Comparison of ENCODE assay signal across 7 mouse cellular contexts in genomic region chr10:75666451-75667030, GRCm38 (mm10). TPM values are rescaled to one million over a fixed set of nuclear protein-coding genes. Genes with fewer than 3 reads are reported as not detected.
DNase-seq lines count a peak whose midpoint lies in the region; ATAC-seq and TF ChIP-seq lines count a peak whose summit lies in the region.

No protein-coding gene starts in this region.

- H3K4me2 ChIP-seq in forebrain, embryonic 11.5 days (ENCODE audit: low read depth, low read length, severe bottlenecking) = peak overlapping the region; percentile 100
- peak overlapping the region; percentile 96 for H3K4me2 ChIP-seq in liver, embryonic 15.5 days

- H3K27ac ChIP-seq in liver, adult 2 months (replicated peaks; ENCODE audit: insufficient read depth, low read depth, low read length) = no peak overlapping the region
- no peak overlapping the region for H3K27ac ChIP-seq in forebrain, embryonic 11.5 days (ENCODE audit: low read depth, low read length)
- no peak overlapping the region for H3K27ac ChIP-seq in liver, embryonic 15.5 days (replicated peaks)

- H3K79me2 ChIP-seq in liver, adult 2 months (ENCODE audit: control insufficient read depth, insufficient read depth, low read length) = no peaks in the 10 kb centered on the region

- DNase-seq in liver, adult 2 months (ENCODE audit: extremely low read depth, low read depth, low spot score) = no peak
- no peak for DNase-seq in liver
- DNase-seq in brain, embryonic 14.5 days (ENCODE audit: low read depth) = peak; percentile 53
- DNase-seq in forebrain, embryonic 11.5 days (ENCODE audit: low spot score) = no peak
- DNase-seq in thymus, postnatal 4 days = peak; percentile 46
- DNase-seq in adrenal gland, postnatal 10 days = no peak

- H3K4me1 ChIP-seq in liver, adult 2 months (ENCODE audit: control insufficient read depth, insufficient read depth, low read length) = peaks cover 3% of the 10 kb centered on the region; the same call in 1 of the 2 replicates
- H3K4me1 ChIP-seq in forebrain, embryonic 11.5 days (replicated peaks; ENCODE audit: control insufficient read depth, insufficient read depth, low read length) = peaks cover 12% of the 10 kb centered on the region
- H3K4me1 ChIP-seq in liver, embryonic 15.5 days (replicated peaks) = peaks cover 28% of the 10 kb centered on the region

- no peaks in the 10 kb centered on the region for H3K9me3 ChIP-seq in forebrain, embryonic 11.5 days (ENCODE audit: control insufficient read depth, low read length)
- no peaks in the 10 kb centered on the region for H3K9me3 ChIP-seq in liver, embryonic 15.5 days (replicated peaks)

- TF ChIP-seq CTCF in liver, adult 2 months (IDR thresholded peaks at IDR 0.05; ENCODE audit: low read depth, low read length) = no peak
- TF ChIP-seq CTCF in brain, embryonic 14.5 days (IDR thresholded peaks at IDR 0.05; ENCODE audit: borderline replicate concordance, extremely low read depth, insufficient read depth, insufficient read length) = no peak

- 0 out of 2 replicates have a peak, but pooled peaks have one; percentile 28 for ATAC-seq in forebrain, embryonic 11.5 days (replicated peaks; ENCODE audit: low FRiP score)
- no peak for ATAC-seq in liver, embryonic 15.5 days (ENCODE audit: insufficient read depth)

- no peak for TF ChIP-seq POLR2A in liver, adult 2 months (IDR thresholded peaks at IDR 0.05; ENCODE audit: extremely low read depth, insufficient read depth, low read length)
- TF ChIP-seq POLR2A in brain, embryonic 14.5 days (IDR thresholded peaks at IDR 0.05; ENCODE audit: borderline replicate concordance, extremely low read depth, insufficient read depth, insufficient read length, poor library complexity, severe bottlenecking) = no peak

- H3K4me3 ChIP-seq in liver, adult 2 months (ENCODE audit: insufficient read depth, low read depth, low read length) = peak overlapping the region; percentile 73; the same call in 1 of the 2 replicates
- peak overlapping the region; percentile 50; the same call in 1 of the 2 replicates for H3K4me3 ChIP-seq in forebrain, embryonic 11.5 days (ENCODE audit: low read depth, low read length)
- H3K4me3 ChIP-seq in liver, embryonic 15.5 days (replicated peaks) = peak overlapping the region; percentile 70

- H3K27me3 ChIP-seq in liver, adult 2 months (ENCODE audit: control insufficient read depth, insufficient read depth, low read length) = no peaks in the 10 kb centered on the region
- no peaks in the 10 kb centered on the region for H3K27me3 ChIP-seq in forebrain, embryonic 11.5 days (ENCODE audit: control insufficient read depth, insufficient read depth, low read length)
- H3K27me3 ChIP-seq in liver, embryonic 15.5 days = peaks cover 34% of the 10 kb centered on the region

- WGBS in liver, adult 2 months = 80% methylated on average over 4 of the region's 4 CpGs
- 37% methylated on average over 4 of the region's 4 CpGs for WGBS in forebrain, embryonic 11.5 days
- WGBS in liver, embryonic 15.5 days (ENCODE audit: insufficient replicate concordance) = 54% methylated on average over 4 of the region's 4 CpGs

- no peaks in the 10 kb centered on the region for H3K36me3 ChIP-seq in liver, adult 2 months (ENCODE audit: control insufficient read depth, insufficient read depth, low read length)
- no peaks in the 10 kb centered on the region for H3K36me3 ChIP-seq in forebrain, embryonic 11.5 days (ENCODE audit: control insufficient read depth, insufficient read depth, low read length)
- peaks cover 50% of the 10 kb centered on the region for H3K36me3 ChIP-seq in liver, embryonic 15.5 days (replicated peaks)

- H3K9ac ChIP-seq in liver, adult 2 months (ENCODE audit: low read depth, low read length) = peak overlapping the region; percentile 66; the same call in 1 of the 2 replicates
- peak overlapping the region; percentile 67; the same call in 1 of the 2 replicates for H3K9ac ChIP-seq in forebrain, embryonic 11.5 days (ENCODE audit: low read length)
- H3K9ac ChIP-seq in liver, embryonic 15.5 days = peak overlapping the region; percentile 65

RNA-seq across cellular contexts. Expression of gene Susd2, which starts 22.7 kb away (rescaled TPM):
- total RNA-seq in liver, adult 2 months (2014; rRNA removed) = 1.0 and 1.1 TPM in 2 replicates
- 2.0 and 2.8 TPM in 2 replicates for polyA plus RNA-seq in liver, adult 2 months (2012; rRNA removed)
- 2.9 and 4.8 TPM in 2 replicates for polyA plus RNA-seq in brain, embryonic 14.5 days (2012; rRNA removed)
- polyA plus RNA-seq in forebrain, embryonic 11.5 days (2014; fragmentation: Nextera tagmentation; extraction: Ambion mirVana) = 2.0 and 2.3 TPM in 2 replicates
- polyA plus RNA-seq in liver, embryonic 15.5 days (2015; fragmentation: Nextera tagmentation; extraction: Ambion mirVana) = 1.9 and 2.0 TPM in 2 replicates
- total RNA-seq in adrenal gland, postnatal 10 days (2021) = 1 to 10 TPM; 7.3 to 9.0 TPM

Comparison
In these comparisons a context has a peak if more than half of its experiments do, and no peak if none do; other contexts are left out.
1. DNase-seq: peak in brain, embryonic 14.5 days (single experiment) and thymus, postnatal 4 days (single experiment); none in liver, adult 2 months (single experiment), liver (single experiment), forebrain, embryonic 11.5 days (single experiment) and adrenal gland, postnatal 10 days (single experiment).
2. Peak in every context shown above with its lines, with median percentiles within 50 percentile points of each other: H3K4me3 ChIP-seq and H3K9ac ChIP-seq.